Mouse (Mus musculus) adrenal gland, adult (tissue): ENCODE data around the gene Gm4216.
"Not testable (repeated sequence)": the region's sequence is repeated elsewhere in the genome, so short reads cannot be mapped to it uniquely, and the experiment has no call there.

Experiments
- DNase-seq, 2 experiments: peaks; one replicate each; pipeline ENCODE4 v3.0.0; 2022 to 2023; ENCODE audit warnings: low spot score in 1 of 2; ENCODE audit not compliant: inconsistent age in 2 of 2

Gene Gm4216

GRCm38 (mm10) chr7:23019823-23020222 is at the start of gene Gm4216:
Gene Gm4216, minus strand, starts transcription at chr7:23019923.
- DNase-seq: not testable (repeated sequence)

- DNase-seq: not testable (repeated sequence)
Measured at GRCm38 (mm10) chr7:23067356-23067755, 47.6 kb upstream of the Gm4216 start, which contains the start of gene Gm8720. Gene Gm8720, minus strand, starts transcription at chr7:23067456.

- not testable (repeated sequence) for DNase-seq
Measured at GRCm38 (mm10) chr7:23055240-23055639, 35.5 kb upstream of the Gm4216 start, which contains the start of gene Vmn1r163. Gene Vmn1r163, plus strand, starts transcription at chr7:23055540.

GRCm38 (mm10) chr7:22984573-22984972 is 35.1 kb downstream of the Gm4216 start, which contains the start of gene Gm4214:
Gene Gm4214, minus strand, starts transcription at chr7:22984673.
- DNase-seq: not testable (repeated sequence)
